Mouse (Mus musculus) liver, embryonic 15.5 days (tissue): Measurements from ENCODE around the gene Arih2. TPM values are rescaled to one million over a fixed set of nuclear protein-coding genes. Genes with fewer than 3 reads are reported as not detected.

ENCODE experiments used
- ATAC-seq: fragments of 200-750 bp; cut with Nextera tagmentation; 2 replicates; pipeline ENCODE4 v1.8.0; 2017; ENCODE audit warnings: moderate number of reproducible peaks, mild to moderate bottlenecking, moderate library complexity; ENCODE audit not compliant: insufficient read depth
- H3K27ac ChIP-seq: fragments of 300-500 bp; sonication (generic); replicated peaks from 2 replicates; pipeline ENCODE4 v1.5.1; 2015; ENCODE audit warnings: mild to moderate bottlenecking, inconsistent platforms
- H3K27me3 ChIP-seq: fragments of 300-500 bp; sonication (generic); 2 replicates; pipeline ENCODE4 v1.6.1; 2015; ENCODE audit warnings: mild to moderate bottlenecking, inconsistent platforms
- H3K36me3 ChIP-seq: fragments of 300-500 bp; sonication (generic); replicated peaks from 2 replicates; pipeline ENCODE4 v1.6.1; 2015; ENCODE audit warnings: moderate library complexity, mild to moderate bottlenecking, inconsistent platforms
- H3K4me1 ChIP-seq: fragments of 300-500 bp; sonication (generic); replicated peaks from 2 replicates; pipeline ENCODE4 v1.6.1; 2015; ENCODE audit warnings: inconsistent platforms
- H3K4me2 ChIP-seq: fragments of 300-500 bp; sonication (generic); 2 replicates; pipeline ENCODE4 v1.6.1; 2015; ENCODE audit warnings: moderate library complexity, mild to moderate bottlenecking, inconsistent platforms
- H3K4me3 ChIP-seq: fragments of 300-500 bp; sonication (generic); replicated peaks from 2 replicates; pipeline ENCODE4 v1.5.1; 2015; ENCODE audit warnings: mild to moderate bottlenecking, inconsistent platforms
- H3K9ac ChIP-seq: fragments of 300-500 bp; sonication (generic); 2 replicates; pipeline ENCODE4 v1.6.1; 2015; ENCODE audit warnings: moderate library complexity, mild to moderate bottlenecking, inconsistent platforms
- H3K9me3 ChIP-seq: fragments of 300-500 bp; sonication (generic); replicated peaks from 2 replicates; pipeline ENCODE4 v1.6.1; 2016; ENCODE audit warnings: inconsistent platforms
- whole genome bisulfite sequencing: fragments of 180-500 bp; shearing (Covaris S2); methylation state at CpG from one replicate; pipeline ENCODE4 v1.1.7; 2015; ENCODE audit warnings: mixed read lengths; ENCODE audit not compliant: insufficient replicate concordance; 5-methylcytosine and 5-hydroxymethylcytosine counted together
- polyA plus RNA-seq: library from polyadenylated mRNA; unstranded; fragments of >200 nt; fragmentation: Nextera tagmentation; extraction: Ambion mirVana; gene quantifications from 2 replicates; pipeline ENCODE4 v1.2.1, GENCODE M21; 2015

Gene Arih2
- polyA plus RNA-seq, 1 experiment from 2014 or later: 29.7 TPM

GRCm38 (mm10) chr9:108579344-108579690, 69.9 kb downstream of the Arih2 start:
- Histone ChIP-seq H3K27ac (peak overlapping the region; percentile 56; the same call in 1 of the 2 replicates), H3K4me3 (peak overlapping the region; percentile 72), H3K36me3 (no peaks in the 10 kb centered on the region), H3K4me2 (peak overlapping the region; percentile 91), H3K27me3 (no peaks in the 10 kb centered on the region), H3K9me3 (no peaks in the 10 kb centered on the region), H3K9ac (peak overlapping the region; percentile 79; the same call in 1 of the 2 replicates), H3K4me1 (peaks cover 30% of the 10 kb centered on the region)
- WGBS: 60% methylated on average over 5 of the region's 5 CpGs
- no peak for ATAC-seq

GRCm38 (mm10) chr9:108578545-108579343, 70.4 kb downstream of the Arih2 start, which contains the start of gene Wdr6:
TSS of gene Wdr6 (minus strand) at chr9:108578739.
- H3K4me2 ChIP-seq: peak within 1 kb of the TSS; percentile 91
- peak within 1 kb of the TSS; percentile 72 for H3K4me3 ChIP-seq
- peak within 1 kb of the TSS; percentile 79 for H3K9ac ChIP-seq
- H3K36me3 ChIP-seq: no peaks in the 10 kb centered on the region
- peak; percentile 86 for ATAC-seq
- peak within 1 kb of the TSS; percentile 78 for H3K27ac ChIP-seq
- peaks cover 30% of the 10 kb centered on the region for H3K4me1 ChIP-seq
- H3K27me3 ChIP-seq: no peaks in the 10 kb centered on the region
- WGBS: 6% methylated on average over 51 of the region's 51 CpGs
- no peaks in the 10 kb centered on the region for H3K9me3 ChIP-seq

- H3K9ac ChIP-seq: peak overlapping the region; percentile 79
- H3K36me3 ChIP-seq: peaks cover 4% of the 10 kb centered on the region
- peak; percentile 12 for ATAC-seq
Measured at GRCm38 (mm10) chr9:108577934-108578544, 71.1 kb downstream of the Arih2 start.

GRCm38 (mm10) chr9:108577025-108577424, 72.2 kb downstream of the Arih2 start:
- peaks cover 30% of the 10 kb centered on the region for H3K4me1 ChIP-seq
- WGBS: 58% methylated on average over 6 of the region's 6 CpGs
- H3K9ac ChIP-seq: no peak overlapping the region
- H3K27me3 ChIP-seq: no peaks in the 10 kb centered on the region
- no peak overlapping the region for H3K27ac ChIP-seq
- H3K4me3 ChIP-seq: no peak overlapping the region
- ATAC-seq: no peak
- H3K4me2 ChIP-seq: no peak overlapping the region
- H3K36me3 ChIP-seq: peaks cover 14% of the 10 kb centered on the region
- H3K9me3 ChIP-seq: no peaks in the 10 kb centered on the region

More at GRCm38 (mm10) chr9:108577934-108578544, 71.1 kb downstream of the Arih2 start:
- H3K4me1 ChIP-seq: peaks cover 30% of the 10 kb centered on the region
- H3K27me3 ChIP-seq: no peaks in the 10 kb centered on the region
- H3K4me3 ChIP-seq: peak overlapping the region; percentile 72
- peak overlapping the region; percentile 91 for H3K4me2 ChIP-seq
- no peaks in the 10 kb centered on the region for H3K9me3 ChIP-seq
- H3K27ac ChIP-seq: peak overlapping the region; percentile 78
- under 1% methylated on average over 24 of the region's 24 CpGs for WGBS

- Histone ChIP-seq H3K4me3 (no peak overlapping the region), H3K4me1 (peaks cover 39% of the 10 kb centered on the region), H3K27ac (no peak overlapping the region), H3K9ac (no peak overlapping the region), H3K9me3 (no peaks in the 10 kb centered on the region), H3K4me2 (no peak overlapping the region), H3K27me3 (no peaks in the 10 kb centered on the region), H3K36me3 (peaks cover 25% of the 10 kb centered on the region)
- no peak for ATAC-seq
- 80% methylated on average over 37 of the region's 37 CpGs for WGBS
Measured at GRCm38 (mm10) chr9:108575321-108576297, 73.6 kb downstream of the Arih2 start.

GRCm38 (mm10) chr9:108574921-108575320, 74.3 kb downstream of the Arih2 start:
- no peaks in the 10 kb centered on the region for H3K9me3 ChIP-seq
- no peaks in the 10 kb centered on the region for H3K27me3 ChIP-seq
- no peak for ATAC-seq
- H3K36me3 ChIP-seq: peaks cover 25% of the 10 kb centered on the region
- H3K4me3 ChIP-seq: no peak overlapping the region
- H3K9ac ChIP-seq: no peak overlapping the region
- 66% methylated on average over 12 of the region's 12 CpGs for WGBS
- no peak overlapping the region for H3K4me2 ChIP-seq
- no peak overlapping the region for H3K27ac ChIP-seq
- peaks cover 46% of the 10 kb centered on the region for H3K4me1 ChIP-seq

- peaks cover 47% of the 10 kb centered on the region for H3K4me1 ChIP-seq
- H3K9ac ChIP-seq: no peak overlapping the region
- no peaks in the 10 kb centered on the region for H3K9me3 ChIP-seq
- no peak for ATAC-seq
- 59% methylated on average over 26 of the region's 26 CpGs for WGBS
- H3K36me3 ChIP-seq: peaks cover 25% of the 10 kb centered on the region
- H3K4me2 ChIP-seq: no peak overlapping the region
- no peak overlapping the region for H3K4me3 ChIP-seq
- no peaks in the 10 kb centered on the region for H3K27me3 ChIP-seq
- no peak overlapping the region for H3K27ac ChIP-seq
Measured at GRCm38 (mm10) chr9:108573774-108574690, 75.2 kb downstream of the Arih2 start.

- 79% methylated on average over 10 of the region's 10 CpGs for WGBS
- H3K4me1 ChIP-seq: peaks cover 46% of the 10 kb centered on the region
- ATAC-seq: no peak
- H3K9me3 ChIP-seq: no peaks in the 10 kb centered on the region
- no peaks in the 10 kb centered on the region for H3K27me3 ChIP-seq
- H3K27ac ChIP-seq: no peak overlapping the region
- no peak overlapping the region for H3K4me3 ChIP-seq
- no peak overlapping the region for H3K4me2 ChIP-seq
- no peak overlapping the region for H3K9ac ChIP-seq
- peaks cover 25% of the 10 kb centered on the region for H3K36me3 ChIP-seq
Measured at GRCm38 (mm10) chr9:108572321-108572720, 76.9 kb downstream of the Arih2 start.

GRCm38 (mm10) chr9:108571401-108571973, 77.7 kb downstream of the Arih2 start:
- peaks cover 25% of the 10 kb centered on the region for H3K36me3 ChIP-seq

More at GRCm38 (mm10) chr9:108571401-108571973, 77.7 kb downstream of the Arih2 start:
- Histone ChIP-seq H3K9me3 (no peaks in the 10 kb centered on the region), H3K4me3 (no peak overlapping the region), H3K4me1 (peaks cover 45% of the 10 kb centered on the region), H3K27ac (no peak overlapping the region), H3K4me2 (no peak overlapping the region), H3K9ac (no peak overlapping the region), H3K27me3 (no peaks in the 10 kb centered on the region)
- 85% methylated on average over 16 of the region's 16 CpGs for WGBS
- ATAC-seq: no peak
